Mouse (Mus musculus) Patski (cell line): ENCODE measurements around the gene Myo3b. TPM values are rescaled to one million over a fixed set of nuclear protein-coding genes. Genes with fewer than 3 reads are reported as not detected.

Experiments
- ATAC-seq: fragments of 100-300 bp; one replicate; pipeline ENCODE4 v1.8.0; 2021
- CTCF ChIA-PET: fragments of 350-600 bp; sonication (Branson Sonifier 250); formaldehyde crosslinking; loops from one replicate; lab custom pipeline; 2022; ENCODE audit warnings: inconsistent platforms; lab: Charles Lee
- POLR2A ChIA-PET: fragments of 350-600 bp; sonication (Branson Sonifier 250); formaldehyde crosslinking; loops from one replicate; lab custom pipeline; 2022; ENCODE audit warnings: antibody characterized with exemption, inconsistent platforms; lab: Charles Lee
- DNase-seq: peaks from one replicate; pipeline ENCODE4 v3.0.0-alpha.2; 2011; ENCODE audit warnings: low read depth, low spot score
- H3K27me3 ChIP-seq: fragments of 371-371 bp; one replicate; pipeline ENCODE4 v1.5.1; 2021
- CTCF ChIP-seq: fragments of 100-300 bp; IDR thresholded peaks from one replicate; pipeline ENCODE4 v1.5.1; 2021
- in situ Hi-C: fragments of 300-500 bp; cut with MboI; formaldehyde crosslinking; loops from 3 replicates; pipeline ENCODE4 v1.11.1; 2018; ENCODE audit warnings: low pct_unique_long_range_greater_than_20kb, mixed read lengths
- polyA plus RNA-seq: library from polyadenylated mRNA; unstranded; gene quantifications from one replicate; pipeline ENCODE4 v1.2.3, GENCODE M21; 2021

Gene Myo3b
- polyA plus RNA-seq, 1 experiment from 2014 or later, result 0.18 TPM

DNA sequence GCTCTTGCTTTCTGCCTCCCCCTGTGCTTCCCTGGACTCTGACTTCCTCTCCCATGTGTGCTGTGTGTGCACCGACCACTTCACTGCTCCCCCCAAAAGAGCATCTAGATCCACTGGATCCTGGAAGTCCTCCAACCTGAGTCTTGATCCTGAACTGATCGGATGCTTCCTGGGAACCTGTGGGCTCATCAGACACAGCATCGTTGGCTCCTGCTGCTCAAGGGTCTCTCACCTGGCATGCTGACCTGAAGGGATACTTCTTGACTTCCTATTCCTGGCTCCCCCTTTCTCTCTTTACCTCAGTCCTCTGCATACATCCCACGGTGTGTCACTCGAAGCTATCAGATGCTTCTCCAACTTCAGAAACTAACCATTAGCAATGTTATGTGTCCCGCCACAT, 26.2 kb downstream of the Myo3b start:
- POLR2A ChIA-PET, result interaction anchor here (1.2 kb wide), 1 partner anchor 9 kb away, joined by 3 read pairs; no protein-coding TSS in a partner anchor
- in situ Hi-C loops, result no loop called here
- CTCF ChIA-PET, result no interaction called here
- no peak for TF ChIP-seq CTCF
- DNase-seq (no peak), ATAC-seq (no peak)
- no peaks in the 10 kb centered on the region for H3K27me3 ChIP-seq

DNA sequence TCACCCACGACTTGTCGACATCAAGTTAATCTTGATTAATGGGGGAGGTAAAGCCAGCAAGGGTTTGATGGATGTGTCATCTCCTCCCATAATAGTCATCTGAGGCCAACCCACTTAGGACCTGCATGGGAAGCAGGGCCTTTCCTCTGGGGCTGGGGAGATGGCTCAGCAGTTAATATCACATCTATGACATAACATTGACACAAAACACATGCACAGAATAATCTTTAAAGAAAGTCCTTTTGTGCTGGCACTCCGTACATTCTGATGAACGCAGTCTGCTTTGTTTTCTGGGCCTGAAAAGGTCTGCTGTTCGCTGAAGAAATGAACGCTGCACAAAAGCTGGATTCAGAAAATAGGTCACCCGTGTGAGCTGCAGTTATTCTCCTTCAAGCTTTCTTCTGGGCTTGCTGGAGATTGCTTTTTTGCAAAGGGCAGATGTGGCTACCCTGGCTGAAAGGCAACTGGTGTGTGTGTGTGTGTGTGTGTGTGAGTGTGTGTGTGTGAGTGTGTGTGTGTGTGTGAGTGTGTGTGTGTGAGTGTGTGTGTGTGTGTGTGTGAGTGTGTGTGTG, 26.9 kb downstream of the Myo3b start:
- in situ Hi-C loops, result no loop called here

DNA sequence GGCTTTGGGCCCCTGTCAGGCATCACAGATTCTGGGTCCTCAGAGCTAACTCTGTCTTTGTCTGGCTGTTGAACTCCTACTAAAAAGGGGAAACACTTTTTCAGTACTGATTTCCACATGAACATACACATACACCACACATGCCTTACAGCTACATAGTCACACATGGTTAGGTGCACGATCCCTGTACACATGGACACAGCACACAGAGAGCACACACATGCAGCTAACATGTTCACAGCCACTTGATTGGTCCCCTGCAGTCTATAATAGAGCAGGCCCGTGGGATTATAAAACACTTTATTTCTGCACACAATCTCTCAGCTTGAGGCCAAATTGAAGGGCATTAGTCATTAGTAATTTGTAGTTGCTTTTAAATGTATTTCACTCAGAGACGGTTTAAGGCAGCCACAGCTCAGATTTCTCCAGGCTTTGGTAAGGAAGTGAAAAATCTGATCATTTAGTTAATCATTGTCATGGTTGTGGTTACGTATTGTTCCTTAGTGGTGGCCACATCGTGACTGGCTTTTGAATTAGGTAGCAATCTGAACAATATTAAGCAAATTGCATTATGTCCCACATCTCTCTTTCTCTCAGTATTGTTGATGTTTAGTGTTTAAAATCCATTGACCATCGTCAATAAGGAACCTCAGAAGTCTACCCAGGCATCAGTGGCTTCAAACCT, 27.6 kb downstream of the Myo3b start:
- CTCF ChIA-PET, result interaction anchor here (0.7 to 1.7 kb wide), 2 partner anchors 13 to 42 kb away, joined by 3 to 5 read pairs; no protein-coding TSS in a partner anchor
- H3K27me3 ChIP-seq, result no peaks in the 10 kb centered on the region
- in situ Hi-C loops, result no loop called here
- TF ChIP-seq CTCF, result no peak
- DNase-seq (no peak), ATAC-seq (no peak)
- POLR2A ChIA-PET, result no interaction called here

More for the DNA sequence above, 26.9 kb downstream of the Myo3b start:
- no peak for ATAC-seq
- DNase-seq, result no peak
- H3K27me3 ChIP-seq, result no peaks in the 10 kb centered on the region
- POLR2A ChIA-PET, result no interaction called here
- TF ChIP-seq CTCF, result no peak
- CTCF ChIA-PET, result interaction anchor here (0.7 to 1.7 kb wide), 2 partner anchors 13 to 42 kb away, joined by 3 to 5 read pairs; no protein-coding TSS in a partner anchor

DNA sequence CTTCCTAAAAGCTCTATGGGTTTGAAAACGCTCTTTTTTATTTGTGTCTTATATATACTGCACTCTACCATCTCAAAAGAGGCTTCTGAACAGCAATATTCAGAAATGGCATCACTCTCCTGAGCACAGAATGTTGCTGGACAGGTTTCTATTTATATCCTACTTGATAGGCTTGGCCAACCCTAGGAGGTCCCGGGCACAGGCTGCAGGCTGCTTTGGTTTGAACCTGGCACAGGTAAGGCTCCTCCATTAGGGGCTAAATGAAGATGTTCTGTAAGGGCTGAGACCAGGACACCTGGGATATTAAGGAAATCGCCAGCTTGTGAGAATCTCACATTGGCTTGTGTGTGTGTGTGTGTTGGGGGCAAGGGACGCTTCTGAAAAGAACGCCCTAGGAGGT, 30.9 kb downstream of the Myo3b start:
- H3K27me3 ChIP-seq, result no peaks in the 10 kb centered on the region
- ATAC-seq, result no peak
- TF ChIP-seq CTCF, result no peak
- CTCF ChIA-PET, result interaction anchor here (1.3 kb wide), 1 partner anchor 11 kb away, joined by 3 read pairs; no protein-coding TSS in a partner anchor
- POLR2A ChIA-PET, result no interaction called here
- DNase-seq, result no peak
- in situ Hi-C loops, result no loop called here

DNA sequence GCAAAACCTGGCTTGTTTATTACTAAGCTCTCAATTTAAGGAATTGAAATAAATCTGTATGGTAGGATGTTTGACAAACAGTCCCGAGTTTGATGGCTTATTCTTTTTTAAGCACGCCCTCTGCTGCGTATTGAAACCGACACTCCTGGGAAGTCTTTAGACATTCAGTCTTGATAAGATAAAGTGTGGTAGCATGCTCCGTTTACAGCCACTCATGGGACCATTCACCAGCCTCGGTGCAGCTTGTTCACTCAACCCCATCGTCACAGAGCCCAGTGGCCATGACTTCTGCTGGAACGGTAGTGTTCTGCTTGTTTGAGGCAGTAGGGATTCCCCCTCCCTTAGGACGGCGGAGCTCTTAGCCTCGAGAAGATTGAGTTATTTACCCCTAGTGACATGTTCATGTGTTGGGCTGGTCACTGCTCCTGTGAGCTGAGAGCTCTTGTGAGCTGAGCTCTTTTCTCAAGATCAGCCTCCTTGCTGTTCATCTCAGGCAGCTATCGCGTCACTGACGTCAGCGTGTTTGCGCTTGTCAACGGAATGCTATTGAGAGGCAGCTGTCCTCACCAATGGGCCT, 44.6 kb downstream of the Myo3b start:
- in situ Hi-C loops, result no loop called here
- no peak for DNase-seq
- CTCF ChIA-PET, result no interaction called here

DNA sequence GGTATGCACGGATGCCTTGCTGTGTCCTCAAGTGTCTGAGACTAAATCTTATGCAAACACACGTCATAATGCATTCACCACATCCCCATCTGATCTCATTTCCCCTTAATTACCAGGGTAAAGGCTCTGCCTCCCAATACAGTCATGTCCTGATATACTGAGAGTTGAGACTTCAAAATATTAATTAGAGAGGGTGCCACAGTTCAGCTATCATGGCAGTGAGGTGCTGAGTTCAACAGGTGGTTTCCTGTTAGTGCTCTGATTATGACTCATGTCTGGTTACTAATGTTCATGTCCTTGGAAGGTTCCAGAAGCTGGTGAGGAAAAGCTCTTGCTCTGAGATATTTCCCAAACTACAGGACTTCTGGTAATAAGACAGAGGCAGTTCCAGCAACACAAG, 52.3 kb downstream of the Myo3b start:
- CTCF ChIA-PET, result interaction anchor here (0.7 to 1.8 kb wide), 2 partner anchors 16 to 43 kb away, joined by 3 to 5 read pairs; no protein-coding TSS in a partner anchor
- no peak for TF ChIP-seq CTCF
- POLR2A ChIA-PET, result no interaction called here
- ATAC-seq (peak; percentile 62), DNase-seq (peak; percentile 53)
- H3K27me3 ChIP-seq, result no peaks in the 10 kb centered on the region
- in situ Hi-C loops, result no loop called here

More for the DNA sequence above, 44.6 kb downstream of the Myo3b start:
- POLR2A ChIA-PET, result interaction anchor here (0.5 kb wide), 1 partner anchor 332 kb away, joined by 3 read pairs; no protein-coding TSS in a partner anchor
- ATAC-seq, result no peak
- TF ChIP-seq CTCF, result no peak
- no peaks in the 10 kb centered on the region for H3K27me3 ChIP-seq

DNA sequence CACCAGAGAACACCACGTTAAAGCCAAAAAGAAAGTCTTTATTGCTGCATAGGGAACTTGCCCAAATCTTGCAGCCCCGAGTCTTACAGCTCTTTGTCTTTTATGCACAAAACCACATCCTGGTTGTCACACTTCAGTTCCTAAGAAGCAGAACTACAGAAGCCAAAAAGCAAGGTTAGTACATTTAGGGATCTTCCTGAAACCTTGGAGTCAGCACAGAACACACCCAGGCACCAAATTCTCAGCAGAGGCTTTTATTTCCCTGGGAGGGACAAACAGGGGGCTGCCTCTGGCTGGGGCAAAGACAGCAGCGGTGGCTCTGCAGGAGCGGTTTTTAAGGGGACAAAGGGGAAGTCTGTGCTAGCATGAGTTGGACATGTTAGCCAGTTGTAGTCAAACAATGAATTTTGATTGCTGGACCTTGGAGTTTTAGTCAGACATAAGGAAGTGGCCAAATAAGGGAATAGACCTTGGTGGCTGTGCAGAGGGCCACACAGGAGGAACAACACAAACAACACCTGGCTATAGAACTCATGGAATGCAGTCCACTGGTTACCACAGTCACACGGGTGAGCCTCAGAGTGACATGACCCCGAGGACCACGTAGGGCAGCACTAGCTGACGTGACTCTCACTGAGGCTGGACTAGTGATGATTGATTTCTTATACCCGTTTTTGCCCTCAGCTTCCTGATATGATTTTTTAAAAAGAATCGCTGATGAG, 53.0 kb downstream of the Myo3b start:
- ChIA-PET CTCF (interaction anchor here (0.7 kb wide), 1 partner anchor 42 kb away, joined by 3 read pairs; no protein-coding TSS in a partner anchor), POLR2A (interaction anchor here (0.6 kb wide), 1 partner anchor 63 kb away, joined by 5 read pairs; no protein-coding TSS in a partner anchor)
- in situ Hi-C loops, result no loop called here
- ATAC-seq (no peak), DNase-seq (peak; percentile 38)
- TF ChIP-seq CTCF, result no peak
- H3K27me3 ChIP-seq, result no peaks in the 10 kb centered on the region

DNA sequence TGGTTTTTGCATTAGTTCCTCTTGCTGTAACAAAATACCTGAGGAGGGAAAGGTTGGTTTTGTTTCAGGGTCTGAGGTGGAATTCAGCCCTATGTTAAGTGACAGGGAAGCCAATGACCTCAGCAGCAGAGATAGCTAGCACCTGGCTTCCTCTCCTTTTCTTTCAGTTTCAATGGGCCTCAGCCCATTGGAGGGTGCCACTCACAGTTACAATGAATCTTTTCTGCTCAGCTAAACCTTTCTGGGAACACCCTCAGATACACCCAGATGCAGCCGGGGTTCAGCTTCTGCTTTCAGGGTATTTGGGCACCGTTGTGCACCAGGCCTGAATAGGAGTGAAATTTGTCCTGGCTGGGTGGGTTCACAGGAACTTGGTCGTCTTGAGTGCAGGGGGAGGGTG, 53.7 kb downstream of the Myo3b start:
- no peaks in the 10 kb centered on the region for H3K27me3 ChIP-seq
- DNase-seq (no peak), ATAC-seq (no peak)
- TF ChIP-seq CTCF, result no peak
- ChIA-PET POLR2A (interaction anchor here (0.6 kb wide), 1 partner anchor 63 kb away, joined by 5 read pairs; no protein-coding TSS in a partner anchor), CTCF (no interaction called here)
- in situ Hi-C loops, result no loop called here

DNA sequence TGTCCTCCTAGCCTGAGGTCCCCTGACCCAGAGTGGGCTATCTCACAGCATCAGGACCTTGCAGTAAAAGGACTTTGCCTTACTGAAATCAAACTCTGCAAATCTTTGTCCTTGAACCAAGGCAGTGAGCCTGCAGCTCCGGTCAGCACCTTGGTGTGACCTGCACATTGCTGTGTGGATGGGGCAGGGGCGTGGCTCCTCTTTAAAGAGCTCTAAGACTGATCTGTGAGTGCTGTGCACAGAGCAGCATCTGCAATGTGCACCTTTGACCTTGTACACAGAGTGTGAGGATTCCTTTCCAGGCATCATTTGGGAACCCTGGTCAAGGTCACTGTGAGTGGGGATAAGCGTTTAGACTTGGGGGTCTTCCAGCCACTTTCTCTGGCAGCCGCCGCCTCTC, 55.5 kb downstream of the Myo3b start:
- POLR2A ChIA-PET, result no interaction called here
- CTCF ChIA-PET, result interaction anchor here (0.7 kb wide), 1 partner anchor 27 kb away, joined by 3 read pairs; no protein-coding TSS in a partner anchor
- H3K27me3 ChIP-seq, result no peaks in the 10 kb centered on the region
- DNase-seq (no peak), ATAC-seq (no peak)
- in situ Hi-C loops, result no loop called here
- TF ChIP-seq CTCF, result no peak
